Mouse (Mus musculus) ovary, postnatal 36 days (tissue): ENCODE results near the gene Cadm1.

Source experiments
- DNase-seq: peaks from one replicate; pipeline ENCODE4 v3.0.0; 2022; ENCODE audit warnings: low spot score, mixed read lengths

The Cadm1 gene

GRCm38 (mm10) chr9:47739276-47739675 lies 209.3 kb downstream of the Cadm1 start:
- no peak for DNase-seq

GRCm38 (mm10) chr9:47741751-47742150 lies 211.8 kb downstream of the Cadm1 start:
- DNase-seq: no peak

GRCm38 (mm10) chr9:47744916-47745315 lies 214.9 kb downstream of the Cadm1 start:
- DNase-seq: no peak

- DNase-seq: no peak
Observed at GRCm38 (mm10) chr9:47745716-47746115, 215.7 kb downstream of the Cadm1 start.

- DNase-seq: no peak
Observed at GRCm38 (mm10) chr9:47749160-47749559, 219.2 kb downstream of the Cadm1 start.

GRCm38 (mm10) chr9:47752516-47752915 lies 222.5 kb downstream of the Cadm1 start:
- no peak for DNase-seq

- DNase-seq: no peak
Observed at GRCm38 (mm10) chr9:47753127-47753526, 223.2 kb downstream of the Cadm1 start.

- DNase-seq: no peak
Observed at GRCm38 (mm10) chr9:47755119-47755518, 225.1 kb downstream of the Cadm1 start.

- DNase-seq: no peak
Observed at GRCm38 (mm10) chr9:47757798-47758197, 227.8 kb downstream of the Cadm1 start.

- no peak for DNase-seq
Observed at GRCm38 (mm10) chr9:47758320-47758719, 228.3 kb downstream of the Cadm1 start.

- no peak for DNase-seq
Observed at GRCm38 (mm10) chr9:47759807-47760206, 229.8 kb downstream of the Cadm1 start.

- DNase-seq: no peak
Observed at GRCm38 (mm10) chr9:47761601-47762000, 231.6 kb downstream of the Cadm1 start.

GRCm38 (mm10) chr9:47762913-47763312 lies 232.9 kb downstream of the Cadm1 start:
- DNase-seq: no peak

- no peak for DNase-seq
Observed at GRCm38 (mm10) chr9:47764920-47765319, 234.9 kb downstream of the Cadm1 start.

- no peak for DNase-seq
Observed at GRCm38 (mm10) chr9:47765323-47765722, 235.3 kb downstream of the Cadm1 start.

GRCm38 (mm10) chr9:47766342-47766741 lies 236.4 kb downstream of the Cadm1 start:
- no peak for DNase-seq

- DNase-seq: no peak
Observed at GRCm38 (mm10) chr9:47770836-47771235, 240.9 kb downstream of the Cadm1 start.

GRCm38 (mm10) chr9:47771953-47772352 lies 242.0 kb downstream of the Cadm1 start:
- DNase-seq: no peak

- DNase-seq: no peak
Observed at GRCm38 (mm10) chr9:47772750-47773149, 242.8 kb downstream of the Cadm1 start.

GRCm38 (mm10) chr9:47776941-47777919 lies 247.3 kb downstream of the Cadm1 start:
- no peak for DNase-seq

- no peak for DNase-seq
Observed at GRCm38 (mm10) chr9:47778438-47778837, 248.5 kb downstream of the Cadm1 start.

- DNase-seq: no peak
Observed at GRCm38 (mm10) chr9:47779291-47779690, 249.3 kb downstream of the Cadm1 start.

GRCm38 (mm10) chr9:47786642-47787041 lies 256.7 kb downstream of the Cadm1 start:
- DNase-seq: no peak

- no peak for DNase-seq
Observed at GRCm38 (mm10) chr9:47798478-47798877, 268.5 kb downstream of the Cadm1 start.
